Mouse (Mus musculus) cerebellum, adult 2 months (tissue): ENCODE results near the gene Ank2.

Experiments
- CTCF ChIP-seq: fragments of 200-500 bp; IDR thresholded peaks from 2 replicates; pipeline ENCODE4 v1.5.1; 2011; ENCODE audit warnings: low read depth, mild to moderate bottlenecking, control low read depth, low read length, moderate library complexity, borderline replicate concordance; ENCODE audit not compliant: insufficient read depth
- POLR2A ChIP-seq: fragments of 200-500 bp; IDR thresholded peaks from 2 replicates; pipeline ENCODE4 v1.6.1; 2011; ENCODE audit warnings: low read length, control low read depth, borderline replicate concordance; ENCODE audit not compliant: insufficient read depth

- TF ChIP-seq CTCF = no peak
- no peak for TF ChIP-seq POLR2A
Measured at GRCm38 (mm10) chr3:127129750-127130149, 369.4 kb downstream of the Ank2 start.
